Mouse (Mus musculus): ENCODE data around the gene Fbxl17.

Gene Fbxl17

GRCm38 (mm10) chr17:63459712-63460495, 39.9 kb downstream of the Fbxl17 start:
- DNase-seq = no peak

- DNase-seq = no peak
Observed at GRCm38 (mm10) chr17:63458052-63458451, 41.8 kb downstream of the Fbxl17 start.

- DNase-seq = no peak
Observed at GRCm38 (mm10) chr17:63451311-63452006, 48.4 kb downstream of the Fbxl17 start.

- DNase-seq = no peak
Observed at GRCm38 (mm10) chr17:63447691-63448090, 52.1 kb downstream of the Fbxl17 start.

- no peak for DNase-seq
Observed at GRCm38 (mm10) chr17:63446971-63447679, 52.7 kb downstream of the Fbxl17 start.

- DNase-seq = no peak
Observed at GRCm38 (mm10) chr17:63445212-63445611, 54.6 kb downstream of the Fbxl17 start.

- no peak for DNase-seq
Observed at GRCm38 (mm10) chr17:63437424-63437823, 62.4 kb downstream of the Fbxl17 start.

- DNase-seq = no peak
Observed at GRCm38 (mm10) chr17:63434081-63434480, 65.7 kb downstream of the Fbxl17 start.

- no peak for DNase-seq
Observed at GRCm38 (mm10) chr17:63431650-63432049, 68.2 kb downstream of the Fbxl17 start.

- DNase-seq = no peak
Observed at GRCm38 (mm10) chr17:63430395-63431075, 69.3 kb downstream of the Fbxl17 start.

- DNase-seq = no peak
Observed at GRCm38 (mm10) chr17:63423851-63424250, 76.0 kb downstream of the Fbxl17 start.

GRCm38 (mm10) chr17:63422685-63423084, 77.1 kb downstream of the Fbxl17 start:
- DNase-seq = no peak

GRCm38 (mm10) chr17:63421864-63422263, 78.0 kb downstream of the Fbxl17 start:
- DNase-seq = no peak

- no peak for DNase-seq
Observed at GRCm38 (mm10) chr17:63419503-63419902, 80.3 kb downstream of the Fbxl17 start.

GRCm38 (mm10) chr17:63413973-63414580, 85.7 kb downstream of the Fbxl17 start:
- DNase-seq = no peak

- DNase-seq = no peak
Observed at GRCm38 (mm10) chr17:63411564-63411963, 88.3 kb downstream of the Fbxl17 start.

GRCm38 (mm10) chr17:63410101-63410500, 89.7 kb downstream of the Fbxl17 start:
- no peak for DNase-seq

- no peak for DNase-seq
Observed at GRCm38 (mm10) chr17:63405955-63406354, 93.9 kb downstream of the Fbxl17 start.

GRCm38 (mm10) chr17:63405471-63405870, 94.3 kb downstream of the Fbxl17 start:
- DNase-seq = peak; percentile 18

GRCm38 (mm10) chr17:63404968-63405367, 94.8 kb downstream of the Fbxl17 start:
- DNase-seq = no peak

- DNase-seq = no peak
Observed at GRCm38 (mm10) chr17:63403801-63404415, 95.9 kb downstream of the Fbxl17 start.

All from thymus, postnatal 25 days (tissue).